Comparison of ENCODE assay signal across 8 mouse cellular contexts in genomic region chr15:80799074-80799633, GRCm38 (mm10).
DNase-seq lines count a peak whose midpoint lies in the region; ATAC-seq lines count a peak whose summit lies in the region.

No protein-coding gene starts in this region.

- peak; percentile 71 for DNase-seq in CD4-positive helper T cell, adult 2 months (ENCODE audit: low read depth, low spot score)
- DNase-seq in adrenal gland, adult 18-20 months (ENCODE audit: low spot score in 2 of 2): peak; percentile 38 to 49
- peak; percentile 72 for DNase-seq in embryonic facial prominence, embryonic 10.5 days (ENCODE audit: low spot score)
- DNase-seq in kidney, postnatal 4 days: peak; percentile 48 to 63
- DNase-seq in lung, postnatal 10 days: peak; percentile 28
- peak; percentile 71 for DNase-seq in retina, postnatal 1 day
- no peak for DNase-seq in urinary bladder, postnatal 14 days (ENCODE audit: low spot score)

- peaks cover 48% of the 10 kb centered on the region for H3K4me1 ChIP-seq in embryonic facial prominence, embryonic 10.5 days
- peaks cover 27% of the 10 kb centered on the region for H3K4me1 ChIP-seq in heart, embryonic 16.5 days (ENCODE audit: control insufficient read depth, insufficient read depth, low read length)

- peak overlapping the region; percentile 84 for H3K9ac ChIP-seq in heart, embryonic 16.5 days (ENCODE audit: low read length)

- no peaks in the 10 kb centered on the region for H3K36me3 ChIP-seq in embryonic facial prominence, embryonic 10.5 days (replicated peaks)
- H3K36me3 ChIP-seq in heart, embryonic 16.5 days (ENCODE audit: control insufficient read depth, insufficient read depth): no peaks in the 10 kb centered on the region

- under 1% methylated on average over 10 of the region's 10 CpGs for WGBS in embryonic facial prominence, embryonic 10.5 days
- 0% methylated on average over 10 of the region's 10 CpGs for WGBS in heart, embryonic 16.5 days

- ATAC-seq in heart, embryonic 16.5 days (replicated peaks; ENCODE audit: extremely low read depth, insufficient read depth, low FRiP score): peak; percentile 26; the same call in 1 of the 2 replicates

- H3K4me2 ChIP-seq in heart, embryonic 16.5 days (ENCODE audit: low read depth, low read length): peak overlapping the region; percentile 77

- H3K4me3 ChIP-seq in embryonic facial prominence, embryonic 10.5 days: peak overlapping the region; percentile 73
- H3K4me3 ChIP-seq in heart, embryonic 16.5 days (ENCODE audit: low read length): peak overlapping the region; percentile 75

- H3K9me3 ChIP-seq in embryonic facial prominence, embryonic 10.5 days: no peaks in the 10 kb centered on the region
- H3K9me3 ChIP-seq in heart, embryonic 16.5 days (replicated peaks; ENCODE audit: control insufficient read depth, low read length): no peaks in the 10 kb centered on the region

- H3K27ac ChIP-seq in embryonic facial prominence, embryonic 10.5 days (replicated peaks): peak overlapping the region; percentile 95
- peak overlapping the region; percentile 95 for H3K27ac ChIP-seq in heart, embryonic 16.5 days (ENCODE audit: low read length)

- no peaks in the 10 kb centered on the region for H3K27me3 ChIP-seq in embryonic facial prominence, embryonic 10.5 days (replicated peaks; ENCODE audit: low read depth, poor library complexity, severe bottlenecking)
- H3K27me3 ChIP-seq in heart, embryonic 16.5 days (ENCODE audit: control insufficient read depth, insufficient read depth, low read length): no peaks in the 10 kb centered on the region
